Mouse (Mus musculus): Measurements from ENCODE around the gene Ptprm.

The Ptprm gene

DNA sequence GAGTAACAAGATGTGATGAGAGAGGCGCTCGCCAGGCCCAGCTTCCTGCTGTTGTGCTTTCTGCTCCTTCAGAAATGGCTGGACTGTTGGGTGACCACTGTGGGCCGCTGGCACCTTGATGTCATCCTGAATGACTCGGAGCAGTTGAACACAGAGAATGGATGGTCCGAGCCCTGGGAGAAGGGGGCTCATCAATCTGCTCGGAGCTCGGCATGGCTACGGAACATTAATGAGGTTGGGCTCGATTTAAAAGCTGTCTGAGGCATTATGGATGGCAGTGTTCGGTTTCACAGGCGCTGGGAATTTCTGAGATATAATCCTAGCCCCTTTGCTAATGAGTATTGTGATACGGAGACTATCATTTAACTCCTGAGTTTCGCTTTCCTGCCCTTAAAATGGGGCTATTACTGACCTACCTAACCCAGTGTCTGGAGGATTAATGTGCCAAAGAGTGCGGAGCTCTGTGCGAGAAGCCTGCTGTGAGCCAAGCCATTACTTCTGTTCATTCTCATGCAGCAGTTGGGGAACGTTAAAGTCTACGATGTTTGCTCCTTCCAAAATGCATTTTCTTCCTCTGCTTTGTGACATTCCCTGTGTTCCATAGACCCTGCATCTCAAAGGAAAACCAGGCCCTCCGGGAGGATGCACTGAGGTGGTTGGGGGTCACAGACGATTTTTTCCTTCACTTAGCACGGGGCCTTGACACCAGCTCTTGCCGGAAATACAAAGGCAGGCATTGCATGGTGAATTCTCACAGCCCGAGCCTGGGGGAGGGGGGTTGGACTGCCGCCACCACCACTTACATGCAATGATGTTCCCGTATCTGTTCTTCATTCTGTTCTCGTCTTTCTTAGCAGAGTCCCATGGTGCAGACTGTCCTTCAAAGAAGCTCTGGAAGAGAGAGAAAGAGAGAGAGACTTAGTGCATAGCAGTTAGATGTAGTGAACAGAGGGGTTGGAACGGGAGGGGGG, 592.6 kb downstream of the Ptprm start:
- DNase-seq, result no peak

DNA sequence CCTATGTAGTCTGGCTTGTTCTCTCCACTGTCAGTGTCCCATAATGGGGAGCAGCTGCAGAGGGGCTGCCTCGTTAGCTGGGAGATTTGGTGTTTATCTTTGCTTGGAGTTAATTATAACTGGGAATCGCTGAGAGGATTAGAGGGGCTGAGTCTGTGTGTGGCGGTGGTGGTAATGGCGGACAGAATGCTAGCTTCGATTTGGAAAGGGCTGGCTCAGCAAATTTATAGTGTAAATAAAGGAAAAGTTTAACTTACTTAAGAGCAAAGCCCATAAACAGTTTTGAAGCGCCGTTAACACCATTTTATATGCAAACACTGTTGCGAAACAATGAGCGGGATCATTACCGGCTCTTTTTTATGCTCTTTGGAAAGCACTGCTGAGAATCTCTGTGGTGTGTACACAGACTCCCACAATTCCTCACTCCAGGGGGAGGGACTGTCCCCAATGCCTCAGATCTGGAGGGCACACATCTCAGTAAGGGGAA, 597.2 kb downstream of the Ptprm start:
- DNase-seq, result no peak

DNA sequence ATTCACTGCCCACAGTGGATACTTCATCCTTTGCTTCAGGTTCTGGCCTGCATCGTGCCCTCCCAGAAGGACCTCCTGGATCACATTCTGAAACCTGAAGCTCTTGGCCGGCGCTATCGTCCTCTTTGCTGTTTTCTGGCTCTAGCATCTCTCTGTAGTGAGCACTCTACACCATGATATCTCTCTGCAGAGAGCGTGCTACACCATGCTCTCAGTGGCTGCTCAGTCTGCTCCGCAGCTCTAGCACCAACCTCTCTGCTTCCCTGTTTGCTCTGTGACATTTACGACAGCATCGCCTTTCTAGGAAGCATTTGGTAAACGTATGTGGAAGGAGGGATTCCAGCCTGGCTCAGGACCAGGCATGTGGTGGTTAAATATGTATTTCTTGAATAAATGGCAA, 597.8 kb downstream of the Ptprm start:
- DNase-seq, result no peak

DNA sequence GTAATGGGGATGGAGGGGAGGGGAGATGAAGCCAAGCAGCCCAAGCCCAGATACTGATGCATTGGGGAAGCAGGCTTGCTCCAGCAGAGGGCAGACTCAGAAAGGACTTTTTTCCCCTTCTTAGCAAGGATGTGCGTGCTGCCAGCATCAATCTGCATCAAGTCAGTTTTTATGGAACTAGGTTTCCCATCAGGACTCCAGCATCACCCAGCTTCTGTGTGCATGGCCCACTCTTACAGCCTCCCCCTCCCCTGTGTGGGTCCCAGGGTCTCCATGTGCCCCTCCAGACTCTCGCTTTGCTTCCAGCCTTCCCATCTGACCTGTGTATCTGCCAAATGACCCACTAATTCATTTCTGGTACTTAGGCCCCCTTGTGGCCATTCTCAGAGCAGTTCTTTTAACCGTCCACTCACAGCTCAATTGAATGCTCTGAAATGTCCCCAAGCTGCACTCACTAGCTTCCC, 599.0 kb downstream of the Ptprm start:
- peak in 1 of 2 experiments; percentile 57 for DNase-seq

DNA sequence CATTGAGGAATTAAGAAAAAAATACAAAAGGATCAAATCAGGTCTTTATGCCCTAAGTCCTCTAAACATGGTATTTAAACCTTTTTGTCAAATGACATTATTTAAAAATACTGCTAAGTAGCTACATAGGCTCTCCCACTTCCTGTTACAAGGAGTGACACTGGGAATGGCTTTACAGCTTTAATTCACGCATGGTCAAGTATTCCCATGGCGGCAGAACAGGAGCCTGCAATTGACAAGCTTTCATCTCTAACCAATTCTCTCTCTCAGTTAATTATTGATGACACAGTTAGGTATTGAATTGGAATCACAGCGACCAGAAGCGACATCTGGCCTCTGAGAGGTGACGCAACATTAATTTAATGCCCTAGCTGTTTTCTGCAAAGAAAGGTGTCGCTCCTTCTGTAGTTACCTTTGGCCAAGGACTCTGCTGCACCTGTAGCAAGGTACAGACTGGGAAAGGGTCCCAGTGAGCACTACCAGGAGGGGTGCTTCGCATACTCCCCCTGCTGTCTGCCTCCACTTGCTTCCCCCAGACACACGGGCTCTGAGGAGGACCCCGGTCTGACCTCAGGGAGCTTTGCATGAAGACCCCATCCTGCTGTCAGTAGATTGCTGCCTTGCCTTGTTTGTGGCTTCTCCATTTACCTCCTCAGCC, 599.9 kb downstream of the Ptprm start:
- DNase-seq, result no peak

DNA sequence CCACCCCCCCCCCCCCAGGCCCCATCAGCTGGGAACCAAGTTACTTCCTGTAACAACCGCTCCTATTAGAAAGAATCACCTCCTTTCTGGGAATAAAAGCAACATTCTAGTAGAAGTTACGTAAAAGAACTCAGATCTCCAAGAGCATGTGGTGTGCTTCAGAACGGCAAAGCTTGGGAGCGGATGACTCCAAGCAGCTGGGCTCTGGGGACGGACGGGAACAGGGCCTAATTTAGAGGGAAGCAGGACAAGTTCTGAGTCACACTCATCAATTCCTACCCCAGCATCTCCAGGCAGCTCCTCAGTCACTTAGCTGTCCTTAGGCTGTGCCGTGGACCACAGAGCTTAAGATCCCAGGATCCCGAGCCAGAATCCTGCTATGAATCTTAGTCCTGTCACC, 602.5 kb downstream of the Ptprm start:
- DNase-seq, result no peak

DNA sequence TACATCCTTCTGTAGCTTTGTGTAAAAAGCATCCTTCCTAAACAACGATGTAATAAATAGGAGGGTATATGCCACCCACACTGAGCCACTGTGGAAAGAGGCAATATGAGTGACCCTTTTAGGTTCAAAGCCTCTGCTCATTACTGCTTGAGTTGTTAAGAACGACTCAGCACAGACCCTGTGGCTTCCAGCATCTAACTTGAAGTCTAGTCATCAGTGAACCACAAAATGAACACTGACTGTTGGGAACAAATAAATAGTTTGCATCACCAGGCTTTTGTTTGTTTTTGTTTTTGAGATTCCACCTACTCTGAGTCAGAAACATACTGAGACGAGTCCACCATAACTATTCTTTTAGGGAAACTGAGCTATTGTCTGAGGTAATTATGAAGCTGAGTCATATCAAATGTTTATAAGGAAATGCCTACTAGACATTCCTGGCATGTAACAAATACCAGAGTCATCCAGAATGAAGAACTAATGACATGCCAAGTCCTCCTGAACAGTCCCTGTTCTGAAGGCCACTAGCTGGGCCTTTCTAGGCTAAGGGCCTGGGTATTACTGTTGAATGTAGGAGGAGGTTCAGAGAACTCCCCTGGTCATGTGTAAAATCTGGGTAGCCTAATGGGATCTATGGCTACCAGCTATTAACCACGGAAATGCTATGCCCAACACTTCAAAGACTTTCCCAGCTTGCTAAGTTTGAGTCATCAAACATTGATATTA, 603.6 kb downstream of the Ptprm start:
- no peak for DNase-seq

DNA sequence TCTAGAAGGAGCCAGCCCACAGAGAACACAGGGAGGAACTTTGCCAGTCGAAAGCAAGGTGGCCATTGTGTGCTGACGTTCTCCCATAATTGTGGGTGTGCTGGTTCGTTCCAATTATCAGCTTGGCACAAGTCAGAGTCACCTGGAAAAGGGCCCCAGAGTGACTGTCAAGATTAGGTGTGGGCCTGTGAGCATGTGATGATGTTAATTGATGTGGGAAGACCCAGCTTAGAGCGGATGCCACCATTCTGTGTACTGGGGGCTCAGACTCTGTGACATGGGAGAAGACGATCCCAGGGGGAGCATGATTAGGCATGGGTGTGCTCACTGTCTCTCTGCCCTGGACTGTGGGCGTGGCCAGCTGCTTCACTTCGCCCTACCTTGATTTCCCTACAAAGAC, 604.3 kb downstream of the Ptprm start:
- DNase-seq, result no peak

DNA sequence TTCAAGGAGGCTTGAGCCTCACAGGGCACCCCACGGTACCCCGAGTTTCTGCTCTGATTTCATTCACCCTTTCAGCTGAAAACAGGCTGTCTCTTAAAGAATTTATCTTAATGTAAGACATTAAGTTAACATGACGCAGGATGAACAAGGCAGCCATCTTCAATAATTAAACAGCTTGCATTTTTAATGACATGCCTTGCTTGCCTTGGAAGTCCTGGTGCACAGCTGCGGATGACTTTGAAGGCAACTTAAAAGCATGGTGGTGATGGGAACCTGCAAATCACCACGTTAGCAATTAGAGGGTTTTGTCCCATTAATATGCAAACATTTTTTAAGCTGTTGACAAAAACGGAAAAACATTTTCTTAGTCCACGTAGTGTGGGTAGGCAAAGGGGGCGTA, 607.8 kb downstream of the Ptprm start:
- DNase-seq, result no peak

DNA sequence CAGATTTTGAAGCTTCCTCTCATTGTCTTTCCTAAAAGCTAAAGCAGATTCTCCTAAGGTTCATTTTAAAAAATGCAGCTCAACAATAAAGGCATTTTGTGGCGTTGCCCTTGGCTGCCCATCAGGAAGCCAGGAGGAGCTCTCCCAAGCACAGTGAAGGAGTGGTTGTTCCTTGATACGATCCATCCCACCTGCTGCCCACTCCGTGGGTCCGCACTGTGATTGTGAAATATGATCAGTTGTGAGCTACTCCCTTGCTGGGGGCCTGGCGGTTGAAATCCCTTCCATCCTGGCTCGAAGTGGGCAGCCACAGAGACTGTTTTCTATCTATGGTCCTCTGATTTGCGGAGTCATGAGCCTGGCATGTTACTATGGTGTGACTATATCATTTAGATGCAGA, 610.9 kb downstream of the Ptprm start:
- no peak for DNase-seq

DNA sequence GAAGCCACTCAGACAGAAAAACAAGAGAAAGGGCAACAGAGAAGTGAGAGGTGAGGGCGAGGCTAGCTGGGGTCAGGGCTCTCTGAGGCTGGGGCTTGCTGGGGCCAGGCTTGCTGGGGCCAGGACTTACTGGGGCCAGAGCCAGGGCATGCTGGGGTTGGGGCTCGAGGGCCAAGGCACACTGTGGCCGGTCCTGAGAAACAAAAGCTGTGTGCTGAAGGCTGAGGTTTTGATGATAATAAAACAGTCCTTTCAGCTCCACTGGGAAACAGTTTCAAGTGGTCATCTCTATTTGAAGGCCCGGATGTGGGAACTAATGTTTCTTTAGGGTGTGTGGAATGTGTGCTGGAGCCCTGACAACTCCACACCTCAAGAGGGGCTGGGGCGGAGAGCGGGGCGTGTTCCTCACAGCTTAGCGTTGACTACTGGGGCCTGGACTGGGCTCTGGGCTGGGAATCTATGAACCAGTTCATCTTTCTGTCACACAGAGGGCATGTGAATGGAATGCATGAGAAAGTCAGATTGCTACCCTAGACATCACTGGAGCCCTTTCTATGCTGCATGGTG, 615.4 kb downstream of the Ptprm start:
- DNase-seq, result no peak

DNA sequence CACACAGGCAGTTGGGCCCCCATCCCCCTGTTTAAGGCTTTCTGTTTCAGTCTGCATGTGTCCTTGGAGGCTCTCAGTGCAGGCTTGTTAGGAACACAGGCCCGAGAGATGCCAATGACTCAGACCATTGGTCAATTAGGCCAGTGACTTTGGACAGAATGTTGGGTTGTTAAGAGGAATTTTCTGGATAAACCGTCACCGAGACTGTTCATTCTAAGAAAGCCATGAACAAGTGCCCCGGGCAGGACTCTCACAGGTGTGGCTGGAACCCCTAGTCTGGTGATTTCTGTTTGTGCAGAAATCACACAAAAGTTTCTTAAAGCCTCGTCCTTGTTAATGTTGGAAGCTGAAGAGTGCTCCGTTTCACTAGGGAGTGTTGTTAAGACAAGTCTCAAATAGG, 615.9 kb downstream of the Ptprm start:
- DNase-seq, result no peak

DNA sequence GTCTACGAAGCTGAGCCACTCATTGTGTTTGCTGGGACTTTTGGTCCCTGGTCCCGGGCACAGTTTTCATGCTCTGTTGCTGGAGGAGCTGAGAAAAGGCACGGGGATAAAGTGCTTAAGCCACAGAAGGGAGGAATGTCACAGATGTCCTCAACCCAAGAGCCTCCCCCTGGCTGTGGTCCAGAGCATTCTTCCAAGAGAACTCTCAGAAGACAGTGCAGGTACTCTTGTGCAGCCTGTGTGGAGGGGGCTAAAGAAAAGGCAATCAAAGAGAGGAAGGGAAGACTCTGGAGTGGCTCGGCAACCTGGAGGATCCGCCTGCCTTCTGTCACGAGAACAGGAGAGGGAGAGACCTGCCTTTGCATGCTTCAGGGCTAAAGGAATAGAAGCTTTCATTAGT, 617.8 kb downstream of the Ptprm start:
- DNase-seq, result peak; percentile 10 to 30

DNA sequence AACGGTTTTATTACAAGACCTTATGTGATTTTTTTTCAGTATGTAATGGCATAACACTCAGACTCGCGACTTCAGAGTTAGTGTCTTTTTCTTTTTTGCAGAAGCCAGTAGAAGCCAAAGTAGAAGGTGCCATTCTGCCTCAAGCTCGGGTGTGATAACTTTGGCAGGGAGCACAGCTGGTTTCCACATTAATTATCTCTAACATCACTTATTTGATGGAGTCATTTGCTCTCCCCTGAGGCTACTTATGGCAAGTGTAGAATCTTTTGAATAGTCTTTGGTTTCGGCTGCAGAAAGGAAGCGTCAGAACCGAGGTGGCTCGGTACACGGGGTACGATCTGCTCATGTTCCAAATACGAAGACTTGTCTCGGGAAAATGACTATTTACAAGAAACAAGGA, 620.7 kb downstream of the Ptprm start:
- DNase-seq, result no peak

DNA sequence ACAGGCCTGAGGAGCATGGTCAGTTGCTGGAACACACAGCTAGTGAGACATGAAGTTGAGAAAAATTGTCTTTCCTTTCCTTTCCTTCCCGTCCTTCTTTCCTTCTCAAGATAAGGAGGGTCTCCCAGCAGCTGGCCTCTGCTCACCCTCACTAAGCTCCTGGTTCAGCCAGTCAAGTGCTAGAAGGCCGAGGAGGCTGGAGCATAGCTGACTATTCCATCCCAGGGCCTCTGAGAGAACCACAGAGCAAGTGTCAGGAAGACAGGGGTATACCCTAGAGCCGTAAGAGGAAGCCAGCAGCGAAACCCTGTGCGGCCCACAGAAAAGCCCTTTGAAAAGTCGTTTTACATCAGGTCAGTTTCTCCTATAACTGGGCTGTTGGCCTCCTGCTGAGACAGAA, 624.3 kb downstream of the Ptprm start:
- no peak for DNase-seq

DNA sequence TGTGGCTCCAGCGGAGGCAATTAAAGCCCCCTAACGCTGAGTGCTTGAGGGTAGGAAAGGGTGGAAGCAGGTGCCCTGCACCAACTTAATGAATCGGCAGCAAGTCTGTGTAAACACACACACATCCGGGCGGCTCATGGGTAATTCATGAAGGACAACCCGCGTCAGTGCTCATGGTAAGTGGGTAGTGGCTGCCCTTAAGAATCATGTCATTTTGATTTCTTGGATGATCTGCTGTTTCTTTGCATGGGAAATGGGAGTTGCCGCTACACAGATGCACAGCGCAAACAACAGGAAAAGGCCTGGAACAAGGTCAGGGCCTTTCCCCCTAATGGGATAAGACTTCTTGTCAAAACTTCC, 633.3 kb downstream of the Ptprm start:
- DNase-seq, result peak; percentile 23 to 51

DNA sequence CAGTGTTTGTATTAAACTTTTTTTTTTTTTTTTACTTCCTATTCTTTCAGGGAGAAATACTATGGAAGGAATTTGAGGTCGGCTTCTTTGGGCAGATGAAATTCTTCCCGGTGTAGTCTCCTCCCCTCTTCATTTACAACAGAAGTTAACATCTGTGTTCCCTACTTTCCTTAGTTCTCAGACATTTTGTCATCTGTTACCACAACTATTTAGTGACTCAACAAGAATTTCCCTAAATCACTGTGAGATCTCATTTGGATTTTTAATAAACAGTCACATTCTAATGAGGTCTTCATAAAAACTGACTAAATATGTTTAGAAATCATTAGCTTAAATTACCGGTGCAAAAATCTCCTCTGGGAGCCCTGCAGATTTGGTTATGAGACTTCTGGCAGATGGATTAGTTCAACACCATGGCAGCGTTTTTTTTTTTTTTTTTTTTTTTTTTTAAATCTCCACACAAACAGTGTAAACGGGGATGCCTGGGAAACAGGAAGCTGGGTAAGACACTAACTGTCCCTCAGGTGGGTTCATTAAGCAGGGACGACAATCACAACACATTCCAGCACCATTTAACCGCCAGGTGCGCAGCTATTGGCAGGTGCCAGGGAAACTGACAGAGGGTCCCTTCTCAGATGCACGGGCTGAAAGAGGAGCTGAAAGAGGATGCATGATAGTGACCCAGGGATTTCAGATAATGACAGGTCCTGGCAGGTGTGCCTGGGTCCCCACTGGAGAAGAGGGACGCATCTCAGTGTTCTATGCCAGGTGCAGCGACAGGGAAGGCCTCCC, 633.9 kb downstream of the Ptprm start:
- no peak for DNase-seq

DNA sequence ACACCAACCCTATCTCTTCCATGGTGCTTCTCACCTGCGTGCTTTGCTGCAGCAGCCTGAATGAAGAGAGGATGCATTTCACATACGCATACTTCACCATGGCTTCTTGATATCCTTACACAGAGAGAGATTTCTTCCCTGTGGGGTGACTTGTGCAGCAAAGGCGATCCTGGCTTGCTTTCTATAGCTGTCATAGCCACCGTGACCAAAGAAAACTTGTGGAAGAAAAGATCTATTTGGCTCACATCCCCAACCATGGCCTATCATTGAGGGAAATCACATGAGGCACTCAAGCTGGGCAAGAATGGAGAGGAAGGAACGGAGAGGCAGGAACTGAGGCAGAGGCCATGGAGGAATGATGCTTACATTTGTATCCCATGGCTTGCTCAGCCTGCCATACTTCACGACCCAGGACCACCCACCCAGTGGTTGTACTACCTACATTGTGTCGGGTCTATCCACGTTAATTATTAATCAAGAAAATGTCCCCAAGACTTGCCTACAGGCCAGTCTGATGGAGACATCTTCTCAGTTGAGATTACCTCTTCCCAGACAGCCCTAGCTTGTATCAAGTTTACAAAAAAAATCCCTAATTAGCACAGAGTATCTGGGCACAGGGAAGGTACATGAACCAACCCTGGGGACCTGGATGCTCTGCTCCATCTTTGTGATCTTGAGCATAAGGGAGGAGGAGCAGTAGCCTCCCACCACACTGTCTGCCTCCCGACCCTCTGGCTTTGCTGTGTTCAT, 641.6 kb downstream of the Ptprm start:
- no peak for DNase-seq

DNA sequence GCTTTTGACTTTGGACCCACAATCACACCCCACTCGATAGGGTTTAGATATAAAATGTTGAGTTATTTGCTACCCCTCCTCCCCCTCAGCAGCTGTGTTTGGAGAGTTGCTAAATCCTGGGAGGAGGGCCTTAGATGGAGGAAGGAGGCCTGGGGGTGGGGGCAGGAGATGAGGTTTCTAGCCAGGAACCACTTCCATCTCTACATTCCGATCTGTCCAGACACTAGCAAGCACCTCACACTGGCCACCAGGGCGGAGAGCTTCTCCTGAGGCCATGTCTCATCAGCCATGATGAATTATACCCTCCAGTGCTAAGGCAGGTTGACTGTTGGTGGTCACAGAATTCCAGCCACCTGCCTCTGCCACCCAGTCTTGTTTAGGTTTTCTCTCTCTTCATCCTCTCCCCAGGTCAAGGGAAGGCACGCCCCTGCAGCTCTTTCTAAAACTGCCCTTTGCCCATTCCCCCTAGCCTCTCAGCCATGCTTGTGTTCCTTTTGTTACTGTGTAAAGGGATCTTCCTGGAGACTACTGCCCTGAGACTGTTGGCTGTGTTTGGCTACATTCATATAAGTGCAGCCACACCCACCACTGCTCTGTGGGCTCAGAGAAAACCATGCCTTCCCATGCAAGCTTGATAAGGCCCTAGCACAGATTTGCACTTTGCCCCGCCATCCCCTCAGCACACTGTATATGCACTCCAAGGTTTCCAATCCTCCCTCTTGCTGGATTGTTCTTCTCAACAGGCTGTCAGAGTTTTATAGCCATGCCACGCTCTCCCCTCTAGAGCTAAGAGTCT, 642.8 kb downstream of the Ptprm start:
- DNase-seq, result no peak

DNA sequence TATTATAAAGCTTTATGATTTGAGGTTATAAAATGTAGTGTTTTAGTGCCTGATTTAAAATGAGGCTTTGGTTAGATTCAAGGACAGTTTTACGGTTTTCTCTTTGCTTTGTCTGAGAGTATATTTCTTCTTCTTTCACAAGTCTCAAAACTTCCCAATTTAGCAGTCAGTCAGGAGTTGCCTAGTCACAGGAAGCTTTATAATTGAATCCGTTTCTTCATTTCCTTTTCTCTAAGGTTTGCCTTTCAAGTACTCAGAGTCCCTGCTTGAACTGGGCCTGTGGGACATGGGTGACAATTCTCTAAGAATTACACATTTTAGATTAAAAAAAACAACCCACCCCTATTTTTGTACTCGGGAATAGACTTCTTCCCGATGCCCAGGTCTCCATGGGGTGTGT, 643.7 kb downstream of the Ptprm start:
- no peak for DNase-seq

DNA sequence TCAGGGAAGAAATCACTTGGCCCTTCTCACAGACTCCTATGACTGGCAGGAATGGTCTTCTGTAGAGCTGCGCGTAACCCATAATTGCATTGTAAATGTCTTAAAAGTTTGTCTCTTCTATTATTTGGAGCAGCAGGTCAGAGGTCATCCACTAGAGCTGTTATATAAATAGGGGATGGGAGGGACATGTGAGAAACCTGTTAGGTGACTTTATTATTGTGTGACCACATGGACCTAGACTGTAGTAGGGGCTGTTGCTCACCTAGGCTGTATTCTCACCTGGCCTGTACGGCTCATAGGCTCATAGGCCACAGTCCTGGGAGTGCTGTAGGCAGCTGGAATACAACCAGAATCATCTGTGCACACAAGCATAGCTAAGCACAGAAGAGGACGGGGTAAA, 645.5 kb downstream of the Ptprm start:
- no peak for DNase-seq

Data from kidney, postnatal 25 days (tissue).